Mouse (Mus musculus) spleen, postnatal 14 days (tissue): Measurements from ENCODE around the gene Kdm6a.
A peak's percentile ranks its signal among the peaks of the same experiment; 100 is the strongest.

Experiments used
- DNase-seq, 2 experiments: peaks; one replicate each; pipeline ENCODE4 v3.0.0; 2021 to 2022; ENCODE audit warnings: low spot score in 2 of 2

Kdm6a gene

DNA sequence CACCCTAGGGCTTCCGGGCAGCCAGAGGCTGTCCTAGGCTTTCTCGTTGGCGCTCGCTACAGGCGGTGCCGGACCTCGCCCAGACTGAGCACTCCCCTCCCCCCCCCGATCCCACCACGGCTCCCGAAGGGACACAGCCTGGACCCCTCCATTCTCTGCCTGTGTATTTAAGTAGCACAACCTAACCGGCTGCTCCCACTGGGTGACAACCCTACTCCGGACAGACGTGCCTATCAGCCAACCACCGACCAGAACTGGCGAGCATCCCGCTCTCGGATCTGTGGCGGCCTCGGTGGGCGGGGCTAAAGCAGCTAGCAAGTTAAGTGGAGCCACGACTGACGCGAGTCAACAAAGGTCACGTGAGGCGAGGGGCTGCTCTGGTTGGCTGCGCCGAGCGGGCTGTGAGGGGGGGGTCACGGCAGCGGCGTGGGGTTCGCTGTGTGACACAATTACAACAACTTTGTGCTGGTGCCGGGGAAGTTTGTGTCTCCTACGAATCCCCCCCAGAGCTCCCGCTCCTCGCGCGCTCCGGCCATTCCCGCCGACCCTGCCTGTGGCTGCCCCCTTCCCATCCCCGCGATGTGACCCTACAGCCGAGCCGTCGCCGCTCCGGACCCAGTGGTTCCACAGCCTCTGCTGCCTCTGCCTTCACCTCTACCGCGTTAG, at the start of gene Kdm6a:
Kdm6a (plus strand) TSS at position 384 of the 666 bp plus-strand sequence.
- peak; percentile 91 to 100 for DNase-seq

DNA sequence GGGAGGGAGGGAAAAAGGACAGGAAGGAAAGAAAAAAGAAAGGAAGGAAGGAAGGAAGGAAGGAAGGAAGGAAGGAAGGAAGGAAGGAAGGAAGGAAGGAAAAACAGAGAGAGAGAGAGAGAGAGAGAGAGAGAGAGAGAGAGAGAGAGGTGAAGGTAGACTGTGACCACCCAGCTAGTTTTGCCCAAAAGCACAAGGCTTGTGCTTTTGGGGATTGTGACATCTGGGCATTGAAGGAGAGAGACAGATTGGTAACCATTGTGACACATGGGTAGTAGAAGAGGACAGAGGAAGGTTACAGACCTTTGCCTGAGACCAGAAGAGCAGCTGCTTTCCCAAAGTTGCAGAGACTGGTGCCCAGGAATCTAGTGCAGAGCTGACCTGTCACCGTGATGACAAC, 16.8 kb upstream of the Kdm6a start, which contains the start of gene Dusp21:
Dusp21 (plus strand) TSS at position 301 of the 400 bp plus-strand sequence.
- DNase-seq, result no peak

DNA sequence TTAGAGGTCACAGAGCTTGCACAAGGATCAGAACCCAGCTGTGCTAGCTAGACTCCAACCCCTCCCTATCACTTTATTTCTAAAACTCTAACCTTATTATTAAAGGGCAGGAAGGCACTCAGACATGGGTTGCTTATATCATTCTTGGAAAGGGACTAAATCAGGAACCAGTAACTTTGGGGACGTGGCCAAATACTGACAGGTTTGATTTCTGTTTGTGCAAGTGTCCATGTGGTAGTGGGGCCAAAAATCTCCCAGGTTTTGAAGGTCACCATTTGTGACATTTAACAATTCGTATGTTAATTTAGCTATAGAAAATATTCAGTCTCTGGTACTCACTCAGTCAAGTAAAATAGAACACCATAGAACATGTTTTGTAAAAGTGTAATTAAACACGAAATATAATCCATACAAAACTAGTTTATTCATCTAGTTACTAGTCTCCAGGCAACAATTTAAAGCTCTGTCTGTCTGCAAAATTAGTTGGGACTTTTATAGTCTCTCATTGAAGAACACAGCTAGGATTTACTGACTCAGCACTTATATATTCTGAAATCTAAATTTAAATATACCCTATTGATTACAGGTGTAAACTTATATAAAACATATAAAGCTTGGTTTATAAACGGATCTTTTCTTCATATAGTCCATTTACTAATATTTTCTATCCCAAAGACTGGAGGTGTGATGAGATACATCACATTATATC, 1.5 kb upstream of the Kdm6a start:
- DNase-seq, result no peak

DNA sequence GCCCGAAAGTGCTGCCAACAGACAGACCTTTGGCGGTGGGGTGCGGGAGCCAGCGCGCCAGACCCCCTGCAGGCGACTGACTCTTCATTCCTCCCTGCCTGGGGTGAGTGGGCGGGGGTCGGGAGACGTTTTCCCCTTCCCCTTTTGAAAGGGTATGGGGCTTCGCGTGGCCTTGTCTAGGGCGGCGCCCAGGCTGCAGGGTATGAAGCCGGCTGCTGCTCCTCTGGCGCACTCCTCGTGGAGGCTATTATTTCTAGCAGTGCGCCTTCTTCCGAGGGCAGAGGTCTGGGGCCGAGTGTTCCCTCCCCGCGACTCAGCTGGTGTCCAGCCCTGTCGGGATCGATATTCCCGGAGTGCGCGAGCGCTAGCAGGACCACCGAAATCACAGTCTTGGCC, 581 bp upstream of the Kdm6a start:
- DNase-seq, result peak; percentile 7 to 49

DNA sequence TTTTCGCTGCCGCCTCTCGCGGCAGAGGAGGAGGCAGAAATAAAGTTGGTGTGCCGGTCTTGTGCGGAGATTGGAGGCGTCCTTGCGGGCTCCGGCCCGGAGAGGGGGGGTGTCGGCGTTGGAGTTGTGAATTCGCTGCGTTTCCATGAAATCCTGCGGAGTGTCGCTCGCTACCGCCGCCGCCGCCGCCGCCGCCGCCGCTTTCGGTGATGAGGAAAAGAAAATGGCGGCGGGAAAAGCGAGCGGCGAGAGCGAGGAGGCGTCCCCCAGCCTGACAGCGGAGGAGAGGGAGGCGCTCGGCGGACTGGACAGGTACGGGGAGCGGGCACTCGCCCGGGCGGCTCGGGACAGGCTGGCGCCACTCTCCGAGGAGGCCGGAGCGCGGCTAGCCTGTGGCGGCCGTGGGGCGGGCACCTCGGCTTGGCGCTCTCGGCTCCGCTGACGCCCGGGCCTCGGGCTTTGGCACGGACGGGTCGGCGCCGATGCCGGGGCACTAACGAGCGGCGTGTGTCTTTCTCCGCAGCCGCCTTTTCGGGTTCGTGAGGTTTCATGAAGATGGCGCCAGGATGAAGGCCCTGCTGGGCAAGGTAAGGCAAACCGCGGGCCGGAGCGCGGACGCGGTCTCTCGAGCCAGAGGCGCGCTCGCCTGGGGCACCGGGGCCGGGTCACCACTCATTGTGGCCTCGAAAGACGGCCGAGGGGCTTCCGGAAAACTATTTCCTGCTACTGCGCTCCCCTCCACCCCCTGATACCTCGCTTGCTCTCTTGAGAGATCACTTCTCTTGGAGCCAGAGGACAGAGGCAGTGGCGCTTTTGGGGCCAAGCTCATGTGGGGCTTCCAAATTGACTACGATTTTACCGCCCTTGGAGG, 721 bp downstream of the Kdm6a start:
- peak; percentile 13 to 62 for DNase-seq

DNA sequence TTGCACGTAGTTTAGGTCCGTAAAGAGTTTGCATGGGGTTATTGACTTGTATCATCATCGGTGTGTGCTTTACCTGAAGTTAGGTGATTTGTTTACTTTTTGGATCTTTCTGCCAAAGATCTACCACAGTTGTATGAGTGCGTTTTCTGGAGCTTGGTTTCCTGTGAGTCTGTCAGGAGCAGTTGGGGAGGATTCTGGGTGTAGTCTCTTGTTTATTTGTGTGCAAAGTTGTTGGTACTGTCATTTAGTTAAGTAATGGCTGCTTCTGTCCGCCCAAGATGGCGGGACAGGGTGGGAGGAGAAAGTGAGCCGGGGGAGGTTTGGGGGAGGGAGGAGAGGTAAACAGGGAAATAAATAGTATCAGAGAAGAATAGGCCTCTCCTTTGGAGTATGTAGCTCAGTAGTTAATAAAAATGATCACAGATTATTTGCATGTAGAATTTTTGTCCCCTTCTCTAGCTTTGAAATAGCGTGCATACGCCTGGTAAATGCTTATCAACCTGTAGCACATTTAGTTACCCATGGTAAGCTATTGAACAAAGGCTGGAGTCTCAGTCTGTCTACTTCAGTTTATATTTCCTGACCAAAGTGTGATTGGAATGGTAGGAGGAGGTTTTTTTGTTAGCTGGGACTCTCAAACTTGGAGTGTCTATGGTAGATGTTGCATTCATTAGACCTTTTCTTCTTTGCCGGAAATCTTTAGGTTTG, 1.7 kb downstream of the Kdm6a start:
- peak in 1 of 2 experiments; percentile 35 for DNase-seq

DNA sequence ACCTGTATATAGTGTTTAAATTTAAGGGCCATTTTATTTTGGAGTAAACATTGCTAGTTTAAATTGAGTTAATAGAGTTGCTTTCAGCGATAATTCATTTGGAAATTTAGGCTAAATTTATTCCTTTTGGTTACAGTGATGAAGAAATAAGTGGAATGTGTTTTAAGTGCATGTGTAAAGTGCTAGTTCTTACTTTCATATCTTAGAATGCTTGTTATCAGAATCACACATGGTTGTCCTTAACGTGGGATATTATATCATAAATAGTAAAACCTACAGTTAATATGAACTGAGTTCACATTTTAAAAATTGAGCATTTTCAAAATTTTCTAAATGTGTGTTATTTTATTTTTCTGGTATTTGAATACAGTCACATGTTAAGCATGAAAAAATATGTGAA, 2.7 kb downstream of the Kdm6a start:
- DNase-seq, result no peak

DNA sequence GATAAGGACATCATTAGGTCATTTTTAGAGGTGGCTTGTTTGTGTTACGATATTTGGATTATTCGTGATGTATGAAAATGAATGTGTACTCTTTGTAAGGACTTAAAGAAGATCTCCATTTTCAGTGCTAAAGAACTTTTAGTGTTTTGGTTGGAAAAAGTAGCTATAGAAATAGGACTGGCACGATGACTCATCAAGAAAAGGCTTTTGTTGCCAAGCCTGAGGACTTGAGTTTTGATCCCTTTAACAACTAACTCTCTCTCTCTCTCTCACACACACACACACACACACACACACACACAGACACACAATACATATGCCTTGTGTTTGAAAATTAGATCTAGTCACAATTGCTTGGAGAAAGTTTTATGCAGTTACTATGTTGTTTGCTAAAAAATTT, 4.6 kb downstream of the Kdm6a start:
- DNase-seq, result no peak

DNA sequence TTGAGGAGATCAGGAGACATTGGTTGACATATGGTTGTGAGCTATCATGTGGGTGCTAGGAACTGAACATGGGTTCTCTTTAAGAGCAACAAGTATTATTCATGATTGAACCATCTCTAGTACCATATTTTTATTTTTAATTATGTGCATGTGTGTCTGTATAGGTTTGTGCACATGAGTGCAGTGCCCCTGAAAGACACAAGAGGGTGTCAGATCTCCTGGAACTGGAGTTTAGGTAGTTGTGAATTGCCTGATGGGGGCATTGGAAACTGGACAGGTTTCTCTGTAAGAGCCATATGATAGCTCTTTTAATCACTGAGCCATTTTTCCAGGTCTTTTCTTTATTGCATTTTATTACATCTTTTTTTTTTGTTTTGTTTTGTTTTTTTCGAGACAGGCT, 6.6 kb downstream of the Kdm6a start:
- DNase-seq, result no peak

DNA sequence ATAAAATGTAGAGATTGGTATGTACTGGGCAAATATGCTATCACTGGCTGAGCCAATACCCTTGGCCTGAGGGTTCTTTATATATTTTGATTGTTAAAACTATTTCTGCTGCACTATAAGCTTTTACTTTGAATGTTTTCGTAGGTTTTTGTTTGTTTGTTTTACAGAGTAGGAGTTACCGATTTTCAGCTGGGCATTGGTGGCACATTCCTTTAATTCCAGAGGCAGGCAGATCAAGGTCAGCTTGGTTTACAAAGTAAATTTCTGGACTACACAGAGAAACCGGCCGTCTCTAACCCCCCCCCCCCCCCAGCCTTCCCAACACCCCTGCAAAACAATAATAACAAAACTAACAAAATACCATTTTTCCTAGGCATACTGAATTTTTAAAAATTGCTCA, 12.5 kb downstream of the Kdm6a start:
- DNase-seq, result no peak

DNA sequence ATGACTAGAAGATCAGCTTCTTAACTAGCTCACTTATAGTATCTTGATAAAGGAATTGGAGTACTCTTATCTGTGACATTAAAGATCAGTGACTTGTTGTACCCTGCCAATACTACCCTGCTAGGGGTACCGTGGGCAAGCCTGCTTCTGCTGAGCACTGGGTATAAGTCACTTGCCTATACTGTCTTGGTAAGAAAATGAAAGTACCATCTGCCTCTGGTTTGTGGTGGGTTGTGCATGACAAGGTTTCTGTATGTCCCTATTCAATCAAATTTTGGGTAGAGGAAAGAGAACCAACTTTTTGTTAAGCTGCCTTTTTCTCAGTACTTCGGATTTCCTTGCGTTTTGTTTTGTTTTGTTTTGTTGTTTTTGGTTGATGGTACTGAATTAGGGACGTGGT, 15.4 kb downstream of the Kdm6a start:
- DNase-seq, result no peak

DNA sequence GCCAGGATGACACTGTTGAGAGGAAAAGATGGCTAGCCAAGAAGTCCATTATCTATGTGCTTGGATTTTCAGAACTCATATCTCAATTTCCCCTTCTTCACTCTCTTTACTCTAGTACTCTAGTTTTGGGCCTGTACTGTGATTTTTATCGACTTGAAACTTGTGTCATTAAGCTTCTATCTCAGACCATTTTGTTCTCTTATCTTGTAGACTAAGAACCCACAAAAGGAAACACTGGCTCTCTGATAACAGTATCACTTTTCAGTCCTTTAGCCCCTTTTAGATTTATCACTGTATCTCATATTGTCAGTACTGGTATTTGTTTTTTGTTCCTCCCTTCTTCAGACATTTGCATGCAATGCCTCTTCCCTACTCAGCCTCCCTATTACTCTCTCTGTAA, 17.1 kb downstream of the Kdm6a start:
- no peak for DNase-seq

DNA sequence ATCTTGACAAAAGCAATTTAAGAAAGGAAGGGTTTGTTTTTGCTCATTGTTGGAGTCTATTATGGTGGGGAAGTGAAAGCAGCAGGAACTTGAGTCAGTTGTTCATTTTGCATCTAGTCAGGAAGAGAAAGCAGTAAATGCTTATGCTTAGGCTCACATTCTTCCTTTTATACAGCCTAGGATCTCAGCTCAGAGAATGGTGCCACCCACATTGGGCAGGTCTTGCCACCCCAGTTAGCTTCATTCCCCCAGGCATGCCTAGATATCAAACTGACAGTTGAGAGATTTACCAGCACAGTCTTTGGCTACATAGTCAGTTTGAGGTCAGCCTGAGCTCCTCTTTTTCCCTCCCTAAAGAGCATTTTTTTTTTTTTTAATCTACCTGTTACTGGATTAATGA, 24.8 kb downstream of the Kdm6a start:
- no peak for DNase-seq

DNA sequence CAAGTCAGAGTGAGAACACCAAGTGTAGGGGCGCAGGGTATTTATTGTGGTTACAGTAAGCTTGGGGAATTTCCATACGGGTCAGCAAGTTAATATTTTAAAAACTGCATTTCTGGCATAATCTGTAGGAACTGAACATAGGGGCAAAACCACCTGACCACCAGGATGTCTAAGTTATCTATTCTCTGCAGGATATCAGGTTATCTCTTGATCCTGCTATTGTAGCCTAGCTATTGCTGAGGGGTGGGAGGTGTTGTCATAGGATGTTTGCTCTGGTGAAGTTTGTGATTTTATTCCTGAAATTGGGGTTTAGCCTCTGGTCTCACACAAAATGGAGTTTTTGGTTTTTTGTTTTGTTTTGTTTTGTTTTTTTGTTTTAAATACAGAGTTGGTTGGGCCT, 25.9 kb downstream of the Kdm6a start:
- no peak for DNase-seq

DNA sequence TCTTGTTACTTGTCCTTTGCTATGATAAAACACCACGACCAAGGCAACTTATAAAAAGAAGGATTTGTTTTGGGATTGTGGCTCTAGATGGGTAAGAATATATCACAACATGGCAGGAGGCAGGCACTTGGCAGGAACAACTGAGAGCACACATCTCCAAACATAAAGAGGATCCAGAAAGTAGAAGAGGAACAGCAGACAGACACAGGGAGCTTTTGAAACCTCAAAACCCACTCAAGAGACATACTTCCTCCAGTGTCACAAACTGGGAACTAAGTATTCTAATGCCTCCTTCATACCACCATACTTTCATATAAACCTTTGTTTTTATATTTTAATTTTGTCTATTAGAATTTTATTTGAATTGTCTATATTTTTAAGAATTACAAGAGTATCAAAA, 77.2 kb downstream of the Kdm6a start:
- DNase-seq, result no peak

DNA sequence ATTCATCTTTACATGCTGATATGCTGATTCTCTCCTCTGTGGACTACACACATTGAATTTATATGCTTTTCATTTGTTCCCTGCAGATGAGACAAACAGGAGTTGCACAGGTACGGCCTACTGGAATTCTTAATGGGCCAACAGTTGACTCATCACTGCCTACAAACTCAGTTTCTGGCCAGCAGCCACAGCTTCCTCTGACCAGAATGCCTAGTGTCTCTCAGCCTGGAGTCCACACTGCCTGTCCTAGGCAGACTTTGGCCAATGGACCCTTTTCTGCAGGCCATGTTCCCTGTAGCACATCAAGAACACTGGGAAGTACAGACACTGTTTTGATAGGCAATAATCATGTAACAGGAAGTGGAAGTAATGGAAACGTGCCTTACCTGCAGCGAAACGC, 88.2 kb downstream of the Kdm6a start:
- DNase-seq, result no peak

DNA sequence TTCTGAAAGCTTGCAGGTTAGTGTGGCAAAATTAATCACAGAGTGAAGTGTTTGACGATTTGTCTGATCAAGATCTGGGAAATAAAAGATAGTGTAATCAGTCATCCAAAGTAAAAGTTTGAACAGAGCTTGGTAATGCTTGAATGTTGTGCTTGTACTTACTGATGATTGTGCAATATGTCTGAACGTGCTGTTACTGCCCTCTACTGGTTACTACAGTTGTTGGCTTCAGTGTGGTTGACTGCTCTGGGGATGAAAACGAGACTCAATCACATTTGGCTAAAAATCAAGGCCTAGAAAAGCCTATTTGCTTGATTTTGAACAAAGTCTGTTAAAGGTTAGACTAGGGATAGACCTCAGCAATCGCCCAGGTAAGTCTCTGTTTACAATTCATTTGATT, 92.4 kb downstream of the Kdm6a start:
- peak in 1 of 2 experiments; percentile 14 for DNase-seq

DNA sequence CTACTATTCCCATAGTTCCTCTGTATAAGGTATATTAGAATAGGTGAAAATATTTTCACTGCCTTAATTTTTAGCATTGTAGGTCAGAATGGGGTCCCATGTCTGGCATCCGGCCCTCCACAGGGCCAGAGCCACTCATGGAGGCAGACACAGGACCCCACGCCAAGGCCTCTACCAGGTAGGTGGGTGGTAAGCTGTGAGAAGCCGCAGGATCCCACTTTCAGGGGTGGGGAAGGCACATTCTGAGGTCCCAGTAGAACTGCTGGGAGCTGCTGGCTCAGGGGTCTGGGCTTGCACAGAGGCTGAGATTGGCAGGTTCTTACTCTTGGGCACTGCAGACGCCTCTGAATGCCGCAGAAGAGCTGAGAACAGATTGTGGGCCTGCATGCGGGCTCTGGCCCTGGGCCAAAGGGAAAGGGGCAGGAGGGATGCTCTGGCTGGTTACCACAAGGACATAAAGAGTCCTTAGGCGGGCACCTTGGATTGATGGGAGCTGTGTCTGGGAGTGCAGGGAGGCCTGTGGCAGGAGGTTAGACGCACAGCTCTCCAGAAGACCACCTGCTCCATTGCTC, 95.9 kb downstream of the Kdm6a start:
- no peak for DNase-seq

DNA sequence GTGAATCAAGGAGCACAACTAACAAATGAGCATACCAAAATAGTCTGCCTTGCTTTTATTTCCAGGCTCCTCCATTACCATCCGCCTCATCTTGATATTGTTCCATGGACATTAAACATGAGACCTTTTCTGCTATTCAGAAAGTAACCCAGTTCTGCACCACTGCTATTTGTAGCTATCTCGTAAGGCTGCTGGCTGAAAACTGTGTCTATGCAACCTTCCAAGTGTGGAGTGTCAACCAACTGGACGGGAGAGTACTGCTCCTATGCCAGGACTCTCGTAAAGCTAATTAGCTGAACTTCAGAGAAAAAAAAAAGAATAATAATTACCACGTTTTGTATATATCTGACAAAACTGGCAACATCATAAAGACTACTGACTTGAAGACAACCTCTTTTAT, 116.2 kb downstream of the Kdm6a start:
- no peak for DNase-seq

DNA sequence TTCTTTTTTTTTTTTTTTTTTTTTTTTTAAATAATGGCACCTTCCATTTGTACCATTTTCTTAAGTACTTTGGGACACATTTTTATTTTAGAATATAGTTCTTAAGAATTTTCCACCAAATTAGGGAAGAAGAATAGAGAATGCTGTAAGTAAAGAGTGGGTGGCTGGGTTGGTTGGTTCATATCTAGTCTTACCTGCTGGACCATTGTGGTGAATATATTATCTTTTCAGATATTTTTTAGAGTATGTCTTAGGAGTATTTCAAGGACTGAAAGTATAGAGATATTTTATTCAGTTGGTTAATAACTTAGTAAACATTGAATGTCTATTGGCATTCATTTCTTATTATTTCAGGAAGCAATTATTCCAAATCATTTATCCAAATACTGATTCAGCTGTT, 117.8 kb downstream of the Kdm6a start:
- no peak for DNase-seq
